Mouse (Mus musculus) stomach, postnatal 0 days (tissue): ENCODE results near the gene Eml4.

Experiments
- CTCF ChIP-seq: IDR thresholded peaks from 2 replicates; pipeline ENCODE4 v1.5.1; 2016; ENCODE audit warnings: antibody characterized with exemption, low read depth, mild to moderate bottlenecking, moderate library complexity
- EP300 ChIP-seq: optimal IDR thresholded peaks from 2 replicates; pipeline ENCODE3; 2016; ENCODE audit warnings: antibody characterized with exemption

DNA sequence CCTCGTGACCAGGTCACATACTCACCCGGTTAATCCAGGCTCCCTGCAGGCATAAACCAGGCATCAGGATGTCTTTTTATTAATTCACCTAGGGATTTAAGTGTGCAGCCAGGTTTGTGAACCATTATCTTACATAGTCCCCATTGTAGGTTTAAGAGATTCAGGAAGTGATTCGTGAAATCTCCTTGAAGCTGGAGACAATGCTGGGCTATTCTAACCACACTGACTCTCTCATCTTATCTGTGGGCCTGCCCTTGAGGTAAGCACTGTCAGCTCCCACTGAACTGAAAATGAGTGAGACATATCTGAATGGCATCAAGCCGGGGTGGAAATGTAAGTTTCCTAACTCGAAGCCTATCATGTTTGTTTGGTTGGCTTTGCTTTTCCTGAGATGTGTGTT lies 49.3 kb upstream of the Eml4 start:
- TF ChIP-seq CTCF (no peak), EP300 (no peak)
